Mouse (Mus musculus): ENCODE results near the gene Cbr3. TPM values are rescaled to one million over a fixed set of nuclear protein-coding genes. Genes with fewer than 3 reads are reported as not detected.

Gene Cbr3
- 1 to 10 TPM; 2.1 to 2.3 TPM for total RNA-seq (2023)

GRCm38 (mm10) chr16:93682689-93683507, at the start of gene Cbr3:
Cbr3 (plus strand) TSS chr16:93683215.

GRCm38 (mm10) chr16:93711411-93712188, 28.6 kb downstream of the Cbr3 start, which contains the start of gene Dop1b:
Dop1b (plus strand) TSS chr16:93711904.

Other genes with a start within 250 kb of the Cbr3 start
- 1 to 10 TPM; 1.8 to 2.0 TPM for gene Setd4, start 79.2 kb upstream of the Cbr3 start, total RNA-seq (2023)
- gene Cbr1, start 77.4 kb upstream of the Cbr3 start, total RNA-seq (2023): 1 to 10 TPM; 6.9 to 9.4 TPM
- gene Gm5678, start 55.1 kb upstream of the Cbr3 start, total RNA-seq (2023): not detected
- 10 to 100 TPM; 68.6 to 77.9 TPM for gene Dop1b, start 28.7 kb downstream of the Cbr3 start, total RNA-seq (2023)
- 100 to 1,000 TPM; 115 to 144 TPM for gene Morc3, start 148.9 kb downstream of the Cbr3 start, total RNA-seq (2023)
- 10 to 100 TPM; 21.2 to 23.1 TPM for gene Chaf1b, start 200.7 kb downstream of the Cbr3 start, total RNA-seq (2023)

All from neutrophil, adult 83 days (primary cell).